In genomic region chr4:77519166-77519565, GRCm38 (mm10) we compare ENCODE assay signal across 9 mouse cellular contexts.
DNase-seq lines count a peak whose midpoint lies in the region; ATAC-seq and TF ChIP-seq lines count a peak whose summit lies in the region.
"Had no signal": no experiment of that assay in that cellular context is flagged by ENCODE, and none has a peak within 500 bp of the region (broad histone marks: within the 10 kb centered on the region; RNA-seq: fewer than 3 reads in every experiment).

No protein-coding gene starts in this region.

- peak; percentile 81 for ATAC-seq in forebrain, postnatal 0 days

- H3K9ac ChIP-seq in forebrain, postnatal 0 days = no peak overlapping the region

- no peak overlapping the region for H3K4me2 ChIP-seq in forebrain, postnatal 0 days (ENCODE audit: low read depth)

- no peaks in the 10 kb centered on the region for H3K36me3 ChIP-seq in forebrain, postnatal 0 days (ENCODE audit: insufficient read depth)

- no peaks in the 10 kb centered on the region for H3K9me3 ChIP-seq in forebrain, postnatal 0 days (ENCODE audit: low read length)

- H3K4me3 ChIP-seq in forebrain, postnatal 0 days (ENCODE audit: low read depth, low read length) = no peak overlapping the region
- H3K4me3 ChIP-seq: erythroblast, embryonic 14.5 days had no signal

- peak; percentile 85 for TF ChIP-seq CTCF in forebrain, postnatal 0 days (IDR thresholded peaks at IDR 0.05; ENCODE audit: low read depth)

- peak; percentile 0 for DNase-seq in lung, postnatal 36 days
- DNase-seq in lung, postnatal 14 days = no peak
- peak; percentile 13 for DNase-seq in cerebellum, adult 9-10 months
- peak; percentile 69 for DNase-seq in forebrain, postnatal 0 days
- peak; percentile 13 to 45 for DNase-seq in layer of hippocampus, postnatal 14 days (ENCODE audit: low spot score in 2 of 2)
- DNase-seq in skeletal muscle tissue, adult 2 months (ENCODE audit: low read depth, low spot score) = peak; percentile 1
- DNase-seq in urinary bladder, adult 2 months (ENCODE audit: low spot score) = no peak
- no peak for DNase-seq in heart, adult 11 months

- no peak overlapping the region for H3K27ac ChIP-seq in forebrain, postnatal 0 days (ENCODE audit: low read depth, low read length)

- WGBS in forebrain, postnatal 0 days = 44% methylated on average over 5 of the region's 5 CpGs

- H3K4me1 ChIP-seq in forebrain, postnatal 0 days (ENCODE audit: insufficient read depth) = no peaks in the 10 kb centered on the region

- H3K27me3 ChIP-seq in forebrain, postnatal 0 days (ENCODE audit: insufficient read depth, low read length) = no peaks in the 10 kb centered on the region

Comparison
In these comparisons a context has a peak if more than half of its experiments do, and no peak if none do; other contexts are left out.
1. DNase-seq: peak in lung, postnatal 36 days (single experiment), cerebellum, adult 9-10 months (single experiment), forebrain, postnatal 0 days (single experiment), layer of hippocampus, postnatal 14 days (2 of 2) and skeletal muscle tissue, adult 2 months (single experiment); none in lung, postnatal 14 days (single experiment), urinary bladder, adult 2 months (single experiment) and heart, adult 11 months (single experiment).